Mouse (Mus musculus) cerebellum, postnatal 14 days (tissue): ENCODE data around the gene Bcl9.

ENCODE experiments used
- DNase-seq, 2 experiments: peaks; one replicate each; pipeline ENCODE4 v3.0.0; 2021; ENCODE audit warnings: mixed read lengths in 2 of 2

The Bcl9 gene

DNA sequence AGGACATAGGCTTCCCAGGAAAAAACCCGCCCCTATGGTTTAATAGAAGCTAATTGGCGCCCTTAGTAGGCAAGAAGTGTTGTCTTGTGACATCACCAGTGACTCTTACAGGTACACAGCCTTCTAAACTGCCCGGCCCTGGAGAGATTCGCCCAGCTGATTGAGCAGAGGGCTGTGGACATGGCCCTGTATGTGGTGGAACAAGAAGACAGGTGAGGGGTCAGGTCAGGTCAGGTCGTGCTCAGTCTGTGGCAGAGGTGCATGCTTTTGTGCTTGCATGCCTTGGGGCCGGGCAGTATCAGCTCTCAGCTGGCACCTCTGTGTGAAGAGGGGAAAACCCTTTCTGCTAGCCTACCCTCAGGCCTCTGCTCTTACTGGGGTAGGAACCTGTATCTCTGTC is 126.2 kb downstream of the Bcl9 start:
- no peak for DNase-seq

DNA sequence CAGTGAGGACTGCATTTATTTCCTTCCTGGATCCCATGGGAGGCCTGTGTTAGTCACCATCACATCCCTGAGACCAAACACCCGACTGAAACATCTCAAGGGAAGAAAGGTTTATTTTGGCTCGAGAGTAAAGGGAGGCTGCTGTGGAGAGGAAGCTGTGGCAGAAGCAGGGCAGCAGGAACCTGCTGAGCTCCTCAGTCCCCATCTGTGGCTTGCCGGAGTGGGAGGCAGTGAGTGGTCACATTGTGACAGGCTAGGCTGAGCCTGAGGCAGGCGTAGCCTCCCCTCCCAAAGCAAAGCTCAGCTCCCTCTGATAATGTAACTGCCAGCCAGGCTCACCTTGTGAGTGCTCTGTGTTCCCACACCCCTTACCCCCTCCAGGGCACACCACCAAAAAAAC is 130.6 kb downstream of the Bcl9 start:
- no peak for DNase-seq

DNA sequence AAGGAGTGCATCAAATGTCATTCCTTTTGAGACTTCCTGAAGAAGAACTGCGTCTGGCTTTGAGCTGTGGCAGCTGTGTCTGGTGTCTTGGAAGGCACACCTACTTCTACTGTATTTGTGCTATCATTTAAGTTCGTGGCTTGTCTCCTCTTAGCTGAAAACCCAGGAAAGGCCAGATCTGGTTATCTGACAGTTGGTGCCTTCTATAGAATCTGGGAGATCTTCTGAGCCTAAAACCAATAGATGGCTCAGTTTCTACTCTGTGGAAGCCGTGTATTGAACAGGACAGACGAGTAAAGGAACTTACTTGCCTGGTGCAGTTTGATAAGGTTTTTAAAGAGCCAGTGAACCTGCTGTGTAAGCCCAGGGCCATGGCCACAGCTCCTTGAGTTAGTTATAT is 133.2 kb downstream of the Bcl9 start:
- DNase-seq = no peak

DNA sequence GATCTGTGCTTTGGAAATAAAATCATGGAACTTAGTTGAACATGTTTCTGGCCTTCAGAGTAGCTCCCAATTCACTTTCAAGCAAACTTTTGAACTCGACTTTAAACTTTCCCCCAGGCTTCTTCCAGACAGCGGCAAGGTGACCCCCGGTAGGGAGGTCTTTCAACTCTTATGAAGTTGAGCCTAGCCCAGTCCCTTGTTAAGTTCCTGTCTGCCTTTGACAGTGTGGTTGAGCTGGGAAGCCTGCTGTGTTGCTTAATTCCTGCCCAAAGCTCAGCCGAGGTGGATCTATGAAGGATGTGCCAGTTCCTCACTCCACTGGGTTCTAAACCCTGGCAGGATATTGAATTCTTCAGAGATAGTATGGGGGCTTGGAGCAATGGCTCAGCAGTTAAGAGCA is 135.9 kb downstream of the Bcl9 start:
- no peak for DNase-seq

DNA sequence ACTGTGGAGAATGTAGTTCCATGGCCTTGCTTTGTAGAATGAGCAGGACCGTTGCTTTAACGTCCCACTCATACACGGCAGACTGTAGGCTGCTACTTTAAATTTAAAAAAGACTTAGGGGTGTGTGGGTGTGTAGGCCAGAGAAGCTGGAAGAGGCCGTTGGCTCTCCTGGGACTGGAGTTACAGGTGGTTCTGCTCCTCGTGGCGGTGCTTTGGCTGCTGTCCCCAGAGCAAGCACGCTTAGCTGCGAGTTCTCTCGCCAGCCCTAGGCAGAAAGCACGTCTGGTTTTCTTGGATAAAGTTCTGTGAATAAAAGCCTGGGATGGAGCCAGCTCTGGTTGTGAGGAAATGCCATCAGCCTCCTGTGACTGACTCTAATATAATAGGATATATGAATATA is 136.8 kb downstream of the Bcl9 start:
- no peak for DNase-seq

DNA sequence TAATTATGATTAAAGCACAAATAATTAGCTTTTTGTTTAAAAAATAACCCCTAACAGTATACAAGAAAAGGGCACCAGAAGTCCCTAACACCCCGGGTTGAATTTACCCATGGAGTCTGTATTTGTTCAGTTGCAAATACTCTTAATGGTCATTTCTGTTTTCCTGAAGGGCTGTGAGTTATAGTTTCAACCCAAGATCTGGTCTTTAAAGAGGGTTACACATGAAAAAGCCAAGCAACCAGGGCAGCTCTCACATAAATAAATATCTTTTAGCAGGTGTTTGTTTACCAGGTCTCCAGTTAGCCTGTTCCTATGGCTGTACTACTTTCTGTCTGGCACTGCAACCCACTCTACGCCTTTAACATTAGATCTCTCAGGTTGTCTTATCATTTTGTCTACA is 137.7 kb downstream of the Bcl9 start:
- DNase-seq = no peak

DNA sequence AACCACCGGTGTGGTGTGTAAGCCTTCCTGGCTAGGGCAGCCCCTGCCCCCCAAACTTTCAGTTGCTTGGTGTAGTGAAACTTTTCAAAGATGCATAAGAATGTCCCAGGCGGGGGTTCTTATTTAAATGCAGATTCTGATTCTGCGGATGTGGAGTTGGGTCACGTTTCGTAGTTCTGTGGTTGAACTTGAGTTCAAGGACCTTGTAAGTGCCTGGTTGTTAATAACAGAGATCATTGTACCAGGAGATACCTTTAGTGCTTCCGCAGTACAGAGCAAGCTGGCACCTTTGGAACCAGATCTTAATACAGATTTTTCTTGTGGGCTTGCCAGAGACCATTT is 138.2 kb downstream of the Bcl9 start:
- DNase-seq = peak in 1 of 2 experiments; percentile 14

DNA sequence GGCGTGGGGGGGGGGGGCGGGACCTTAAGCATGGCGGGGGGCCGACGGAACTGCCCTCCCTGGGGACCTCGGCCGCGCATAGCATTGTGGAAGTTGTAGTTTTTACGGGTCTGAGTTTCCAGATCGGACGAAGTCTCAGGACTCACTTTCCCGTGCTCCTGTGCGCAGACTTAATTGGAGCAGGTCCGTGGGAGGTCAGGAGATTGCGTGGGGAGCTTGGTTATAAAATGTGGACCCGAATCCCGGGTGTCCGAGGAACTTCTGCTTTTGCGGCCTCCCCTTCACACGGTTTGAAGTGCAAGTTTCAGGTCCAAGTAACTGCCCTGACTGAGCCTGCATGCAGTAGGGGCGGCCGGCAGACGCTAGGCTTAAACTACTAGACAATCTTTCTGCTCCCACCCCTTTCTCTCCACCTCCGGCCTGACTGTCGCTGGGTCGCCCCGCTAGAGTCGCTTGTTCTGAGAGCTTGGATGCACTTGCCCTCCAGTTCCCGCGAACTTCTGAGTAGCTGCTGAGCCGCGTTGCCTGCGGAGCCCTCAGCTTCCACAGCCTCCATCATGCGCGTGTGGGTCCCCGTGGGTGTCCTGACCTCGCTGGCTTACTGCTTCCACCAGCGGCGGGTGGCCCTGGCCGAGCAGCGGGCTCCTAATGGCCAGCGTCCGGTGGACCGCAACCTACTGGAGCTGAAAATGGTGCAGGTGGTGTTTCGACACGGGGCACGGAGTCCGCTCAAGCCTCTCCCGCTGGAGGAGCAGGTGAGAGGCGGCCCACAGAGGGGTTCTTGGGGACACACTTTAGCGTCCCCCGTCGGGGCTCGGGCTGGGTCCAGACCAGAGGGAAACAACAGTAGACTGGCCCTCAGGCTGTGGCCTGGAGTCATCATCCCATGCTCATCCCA is 138.9 kb downstream of the Bcl9 start, which contains the start of gene Acp6:
TSS of gene Acp6 (plus strand) at position 167 of the 898 bp plus-strand sequence.
- peak; percentile 84 to 85 for DNase-seq

DNA sequence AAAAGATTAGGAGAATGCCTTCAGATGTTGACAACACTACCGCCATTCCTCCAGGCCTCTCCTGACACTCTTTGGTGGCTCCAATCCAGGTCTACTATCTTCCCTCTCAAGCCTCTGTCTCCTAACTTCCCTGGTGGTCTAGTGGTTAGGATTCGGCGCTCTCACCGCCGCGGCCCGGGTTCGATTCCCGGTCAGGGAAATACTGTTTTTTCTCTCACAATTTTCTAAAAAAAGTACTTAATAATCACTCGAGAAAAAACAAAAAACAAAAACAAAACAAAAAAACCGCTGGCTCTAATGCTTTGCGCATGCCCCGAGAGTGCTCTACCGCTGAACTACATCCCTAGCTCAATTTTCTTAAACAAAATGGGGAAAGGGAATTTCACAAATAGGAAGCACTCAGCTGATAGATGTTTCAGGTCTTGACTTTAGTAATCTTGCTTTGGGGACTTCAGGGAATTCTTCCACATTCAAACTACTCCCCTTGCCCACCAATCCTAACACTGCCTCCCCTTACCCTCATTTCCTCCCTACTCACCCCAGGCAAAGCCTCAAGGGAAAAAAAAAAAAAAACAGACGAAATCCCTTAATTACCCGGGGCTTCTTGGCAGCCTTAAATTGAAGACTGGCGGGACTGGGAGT is 139.6 kb downstream of the Bcl9 start:
- DNase-seq = peak; percentile 89 to 93

DNA sequence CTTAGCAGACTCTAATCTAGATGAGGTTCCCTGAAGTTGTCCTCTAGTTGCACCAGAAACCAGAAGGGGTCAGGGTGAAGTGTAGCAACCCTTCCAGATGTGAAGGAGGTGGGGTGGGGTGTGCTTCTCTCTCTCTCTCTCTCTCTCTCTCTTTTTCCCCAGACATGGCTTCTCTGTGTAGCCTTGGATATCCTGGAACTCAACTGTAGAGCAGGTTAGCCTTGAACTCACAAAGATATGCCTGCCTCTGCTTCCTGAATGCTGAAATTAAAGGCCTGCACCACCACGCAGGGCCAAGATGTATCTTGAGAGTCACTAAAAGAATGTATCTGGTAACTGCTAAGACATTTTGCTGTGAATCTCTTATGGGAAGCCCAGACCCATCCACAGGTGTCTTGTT is 140.4 kb downstream of the Bcl9 start:
- DNase-seq = no peak

DNA sequence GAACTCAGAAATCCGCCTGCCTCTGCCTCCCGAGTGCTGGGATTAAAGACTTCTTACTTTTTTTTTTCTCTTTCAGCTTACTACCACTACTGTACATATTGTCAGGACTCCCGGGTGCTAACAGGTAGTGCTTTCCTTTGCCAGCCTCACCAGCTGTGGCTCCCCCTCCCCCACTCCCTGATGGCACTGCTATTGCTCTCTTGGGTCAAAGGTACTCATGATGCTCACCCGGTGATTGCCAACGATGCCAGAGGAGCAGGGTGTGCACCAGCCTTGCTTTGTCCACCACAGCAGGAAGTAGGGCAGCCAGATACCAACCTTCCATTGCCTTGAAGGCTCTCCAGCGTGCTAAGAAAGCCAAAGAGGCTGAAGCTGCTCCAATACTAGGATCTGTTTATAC is 141.3 kb downstream of the Bcl9 start:
- peak in 1 of 2 experiments; percentile 15 for DNase-seq
